Mouse (Mus musculus) E14TG2a.4 (cell line): ENCODE measurements around the gene Hapln3.
A peak's percentile ranks its signal among the peaks of the same experiment; 100 is the strongest.

Experiments
- H3K27me3 ChIP-seq: 2 replicates; pipeline ENCODE4 v1.6.1; 2014; ENCODE audit warnings: low read length, control low read depth; ENCODE audit not compliant: insufficient read depth
- H3K36me3 ChIP-seq: 2 replicates; pipeline ENCODE4 v1.6.1; 2014; ENCODE audit warnings: low read length, control low read depth; ENCODE audit not compliant: insufficient read depth
- H3K4me1 ChIP-seq: replicated peaks from 2 replicates; pipeline ENCODE4 v1.6.1; 2014; ENCODE audit warnings: low read depth, low read length, control low read depth
- H3K4me3 ChIP-seq: replicated peaks from 2 replicates; pipeline ENCODE4 v1.5.1; 2014; ENCODE audit warnings: mild to moderate bottlenecking, low read length
- H3K9me3 ChIP-seq: 2 replicates; pipeline ENCODE4 v1.6.1; 2014; ENCODE audit warnings: low read length, control low read depth
- CTCF ChIP-seq: conservative IDR thresholded peaks from 2 replicates; pipeline ENCODE4 v1.5.1; 2014; ENCODE audit warnings: low read length
- NANOG ChIP-seq: IDR thresholded peaks from 2 replicates; pipeline ENCODE4 v1.6.1; 2014; ENCODE audit warnings: borderline replicate concordance, low read length, mixed read lengths
- POU5F1 ChIP-seq: IDR thresholded peaks from 2 replicates; pipeline ENCODE4 v1.6.1; 2014; ENCODE audit warnings: low read length, borderline replicate concordance

Gene Hapln3

DNA sequence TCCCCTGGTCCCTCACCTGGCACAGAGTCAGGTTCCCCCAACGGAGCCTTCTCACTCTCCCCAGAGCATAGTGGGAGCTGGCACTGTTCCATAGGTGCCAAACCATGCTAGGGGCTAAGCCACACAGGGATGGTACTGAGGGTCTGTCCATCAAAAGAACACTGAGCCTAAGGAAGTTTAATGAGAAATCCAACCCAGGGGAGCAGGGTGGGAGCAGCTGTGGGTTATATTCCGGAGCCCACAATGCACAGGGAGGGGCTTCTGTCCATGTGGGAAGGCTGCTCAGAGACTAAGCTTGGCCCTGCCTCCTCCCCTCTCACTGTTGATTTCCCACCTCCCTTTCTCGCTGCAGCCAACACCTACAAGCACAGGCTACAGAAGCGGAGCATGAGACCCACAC, 17.0 kb downstream of the Hapln3 start:
- Histone ChIP-seq H3K4me1 (0 out of 2 replicates have a peak, but pooled peaks cover 8% of the 10 kb centered on the region), H3K27me3 (peaks cover 38% of the 10 kb centered on the region), H3K36me3 (no peaks in the 10 kb centered on the region), H3K9me3 (peaks cover 13% of the 10 kb centered on the region), H3K4me3 (no peak overlapping the region)
- TF ChIP-seq CTCF (no peak), POU5F1 (no peak), NANOG (no peak)

DNA sequence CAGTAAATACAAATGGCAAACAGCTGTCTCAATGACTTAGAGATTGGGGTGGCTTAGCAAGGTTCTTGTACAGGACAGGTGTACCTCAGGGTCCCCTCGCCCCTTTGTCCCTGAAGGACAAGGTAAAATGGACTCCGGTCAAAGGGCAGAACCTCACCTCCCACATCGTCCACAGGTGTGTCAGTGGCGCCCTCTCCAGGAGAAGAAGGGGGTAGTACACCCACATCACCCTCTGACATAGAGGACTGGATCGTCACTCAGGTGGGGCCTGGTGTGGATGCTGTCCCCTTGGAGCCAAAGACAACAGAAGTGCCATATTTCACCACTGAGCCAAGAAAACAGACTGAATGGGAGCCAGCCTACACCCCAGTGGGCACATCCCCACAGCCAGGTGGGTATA, 34.3 kb downstream of the Hapln3 start:
- Histone ChIP-seq H3K4me3 (no peak overlapping the region), H3K27me3 (peaks cover 28% of the 10 kb centered on the region), H3K4me1 (0 out of 2 replicates have a peak, but pooled peaks cover 7% of the 10 kb centered on the region), H3K36me3 (no peaks in the 10 kb centered on the region), H3K9me3 (no peaks in the 10 kb centered on the region)
- TF ChIP-seq CTCF = peak; percentile 36
- TF ChIP-seq NANOG = no peak
- no peak for TF ChIP-seq POU5F1

DNA sequence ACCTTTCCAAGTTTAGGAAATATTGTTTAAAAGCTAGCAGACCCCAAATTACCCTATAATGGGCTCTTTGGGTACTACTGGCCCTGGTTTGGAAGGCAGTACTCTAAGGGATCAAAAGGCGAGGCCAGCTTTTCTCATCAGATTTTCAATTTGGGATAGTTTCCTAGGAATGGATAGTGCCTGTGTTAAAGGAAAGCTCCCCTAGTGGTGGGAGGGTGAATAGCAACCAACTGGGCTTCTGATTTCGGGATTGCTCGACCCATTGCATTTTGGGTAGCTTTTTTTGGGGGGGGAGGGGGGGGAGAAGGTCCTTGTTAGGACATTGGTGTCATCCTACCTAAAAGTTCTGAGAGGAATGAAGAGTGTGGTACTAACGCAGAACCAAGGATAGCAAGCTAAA, 41.7 kb downstream of the Hapln3 start:
- no peaks in the 10 kb centered on the region for H3K36me3 ChIP-seq
- H3K9me3 ChIP-seq = peaks cover 24% of the 10 kb centered on the region
- H3K4me1 ChIP-seq = peaks cover 12% of the 10 kb centered on the region; the same call in 1 of the 2 replicates
- H3K27me3 ChIP-seq = no peaks in the 10 kb centered on the region
- TF ChIP-seq CTCF (peak; percentile 67), POU5F1 (no peak)
- H3K4me3 ChIP-seq = peak overlapping the region; percentile 71

DNA sequence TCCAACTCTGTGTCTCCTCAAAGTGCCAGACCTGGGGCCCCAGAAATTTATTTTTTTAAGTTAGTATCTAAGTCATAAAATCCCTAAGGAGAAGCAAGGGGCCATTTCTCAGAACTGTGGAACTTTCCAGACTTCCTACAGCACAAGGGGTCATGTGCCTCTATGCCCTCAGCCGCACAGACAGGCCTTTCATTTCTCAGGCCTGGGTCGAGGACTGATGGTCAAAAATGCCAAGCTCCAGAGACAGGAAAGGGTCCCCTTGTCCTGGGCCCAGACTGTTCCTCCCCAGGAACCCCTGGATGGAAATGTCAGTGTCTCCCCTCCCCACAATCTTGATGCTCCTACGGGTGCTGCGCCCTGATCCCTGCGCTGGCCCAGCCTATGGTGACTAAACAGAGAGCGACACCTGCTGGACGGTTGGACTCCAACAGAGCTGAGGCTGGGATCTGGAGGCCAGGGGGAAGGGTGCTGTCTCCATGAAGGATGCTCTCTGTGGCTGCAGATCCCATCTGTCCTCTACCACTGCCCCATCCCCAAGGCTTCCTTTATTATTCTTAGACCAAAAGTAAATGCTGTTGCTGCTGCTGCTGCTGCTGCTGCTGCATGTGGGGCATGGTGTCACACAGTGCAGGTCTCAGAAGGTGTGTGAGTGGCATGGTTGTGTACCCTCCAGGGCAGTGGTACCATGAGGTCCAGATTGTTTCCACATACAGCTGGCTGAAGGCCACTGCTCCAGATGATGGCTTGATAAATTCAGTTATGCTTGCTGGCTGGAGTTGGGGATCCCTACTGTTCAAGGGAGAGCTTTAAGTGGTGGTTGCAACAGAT, 50.0 kb downstream of the Hapln3 start:
- Histone ChIP-seq H3K36me3 (no peaks in the 10 kb centered on the region), H3K9me3 (peaks cover 43% of the 10 kb centered on the region), H3K27me3 (peaks cover 7% of the 10 kb centered on the region), H3K4me3 (no peak overlapping the region), H3K4me1 (no peaks in the 10 kb centered on the region)
- TF ChIP-seq CTCF (peak; percentile 41), POU5F1 (no peak), NANOG (no peak)

DNA sequence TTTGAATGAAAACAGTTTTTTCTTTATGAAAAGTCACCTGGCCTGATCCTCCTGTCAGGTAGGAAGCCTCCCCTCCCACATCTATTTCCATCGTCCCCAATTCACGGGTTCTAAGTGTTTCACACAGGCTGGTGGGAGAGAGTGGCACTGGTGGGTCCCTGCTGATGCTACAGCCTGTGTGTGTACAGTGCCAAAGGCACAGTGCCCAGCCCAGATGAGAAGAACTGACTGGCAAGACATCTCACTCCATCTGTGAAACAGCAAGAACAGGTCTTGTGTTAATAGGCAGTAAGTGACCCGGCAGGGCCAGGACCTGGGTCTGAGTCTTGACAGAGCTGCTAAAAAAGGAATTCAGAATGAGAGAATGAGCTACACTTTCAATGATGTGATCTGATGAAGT, 51.6 kb downstream of the Hapln3 start:
- Histone ChIP-seq H3K4me3 (no peak overlapping the region), H3K27me3 (peaks cover 7% of the 10 kb centered on the region), H3K36me3 (no peaks in the 10 kb centered on the region), H3K9me3 (peaks cover 27% of the 10 kb centered on the region), H3K4me1 (no peaks in the 10 kb centered on the region)
- TF ChIP-seq CTCF = no peak
- no peak for TF ChIP-seq NANOG
- TF ChIP-seq POU5F1 = no peak

DNA sequence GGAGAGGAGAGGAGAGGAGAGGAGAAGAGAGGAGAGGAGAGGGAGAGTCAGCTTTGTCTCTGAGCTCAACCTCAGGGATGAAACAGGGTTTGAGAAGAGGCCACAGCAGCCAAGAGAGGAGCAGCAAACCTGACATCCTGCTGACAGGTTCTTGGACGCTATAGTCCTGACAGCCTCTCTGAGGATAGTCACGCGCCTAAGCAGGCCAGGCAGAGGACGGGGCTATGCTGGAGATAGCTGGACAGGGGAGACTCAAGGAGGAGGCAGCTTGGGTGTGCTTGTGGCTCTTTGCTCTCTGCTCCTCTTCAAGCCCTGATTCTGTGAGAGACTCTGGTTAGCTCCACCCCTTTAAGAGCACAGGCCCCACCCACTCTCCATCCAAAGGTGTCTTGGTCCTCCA, 62.6 kb downstream of the Hapln3 start:
- 0 out of 2 replicates have a peak, but pooled peaks cover 4% of the 10 kb centered on the region for H3K9me3 ChIP-seq
- no peak for TF ChIP-seq POU5F1
- no peak for TF ChIP-seq CTCF
- TF ChIP-seq NANOG = no peak
- H3K4me1 ChIP-seq = no peaks in the 10 kb centered on the region
- peaks cover 6% of the 10 kb centered on the region; the same call in 1 of the 2 replicates for H3K27me3 ChIP-seq
- H3K36me3 ChIP-seq = no peaks in the 10 kb centered on the region
- H3K4me3 ChIP-seq = no peak overlapping the region

DNA sequence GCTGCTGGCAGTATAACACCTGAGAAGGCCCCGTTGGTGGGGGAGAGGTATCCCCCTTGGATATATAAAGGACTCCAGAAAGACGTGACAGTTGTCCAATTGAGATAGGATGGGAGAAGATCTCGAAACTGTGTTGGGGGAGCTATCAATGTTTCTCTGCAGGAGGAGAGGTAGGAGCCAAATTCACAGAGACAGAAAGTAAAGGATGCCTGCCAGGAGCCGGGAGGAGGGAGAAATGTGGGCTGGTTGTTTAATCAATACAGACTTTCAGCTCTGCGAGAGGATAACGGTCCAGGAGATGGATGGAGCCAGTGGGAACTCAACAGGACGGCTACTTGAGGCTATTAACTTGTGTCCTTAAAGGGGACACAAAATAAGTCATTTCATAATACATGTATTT, 63.4 kb downstream of the Hapln3 start:
- H3K27me3 ChIP-seq = peaks cover 6% of the 10 kb centered on the region; the same call in 1 of the 2 replicates
- no peaks in the 10 kb centered on the region for H3K4me1 ChIP-seq
- H3K9me3 ChIP-seq = no peaks in the 10 kb centered on the region
- no peak overlapping the region for H3K4me3 ChIP-seq
- TF ChIP-seq NANOG = no peak
- no peak for TF ChIP-seq CTCF
- no peak for TF ChIP-seq POU5F1
- no peaks in the 10 kb centered on the region for H3K36me3 ChIP-seq
